Mouse (Mus musculus): ENCODE data around the gene Fcer1g.

DNA sequence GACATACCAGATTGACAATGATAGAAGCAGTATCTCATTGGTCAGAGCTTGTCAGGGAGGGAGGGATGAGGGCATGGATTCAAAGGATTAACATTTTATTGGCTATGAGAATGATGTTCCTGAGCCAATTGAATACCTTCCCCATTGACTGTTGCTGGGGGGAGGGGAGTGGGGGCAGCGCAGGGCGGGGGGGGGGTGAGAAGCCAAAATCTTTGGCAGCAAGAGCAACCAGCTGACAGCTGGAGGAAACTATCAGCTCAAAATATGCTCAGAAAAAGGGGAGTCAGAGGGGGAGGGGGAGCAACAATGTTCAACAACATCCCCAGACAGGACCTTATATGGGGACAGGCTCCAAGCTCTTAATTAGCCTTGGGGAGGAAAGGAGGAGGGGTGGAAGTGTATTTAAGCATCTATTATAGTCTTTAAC lies 29.0 kb upstream of the Fcer1g start:
- TF ChIP-seq CTCF (IDR thresholded peaks at IDR 0.05; ENCODE audit: control insufficient read depth, insufficient read depth, low read length) (no peak), POLR2A (IDR thresholded peaks at IDR 0.05; ENCODE audit: borderline replicate concordance, control insufficient read depth, low read depth, low read length) (no peak)
